Mouse (Mus musculus): Measurements from ENCODE around the gene Mlycd. TPM values are rescaled to one million over a fixed set of nuclear protein-coding genes. Genes with fewer than 3 reads are reported as not detected.
"Not testable (repeated sequence)": the region's sequence is repeated elsewhere in the genome, so short reads cannot be mapped to it uniquely, and the experiment has no call there.

The Mlycd gene
- 48.2 and 55.6 TPM in 2 replicates for polyA plus RNA-seq (2012; rRNA removed)

GRCm38 (mm10) chr8:119394524-119395026 is at the start of gene Mlycd:
Mlycd (plus strand) TSS chr8:119394878.
- peak within 1 kb of the TSS; percentile 82 for H3K27ac ChIP-seq (ENCODE audit: insufficient read depth, low read depth, low read length)
- no peaks in the 10 kb centered on the region for H3K36me3 ChIP-seq (ENCODE audit: control insufficient read depth, insufficient read depth, low read length)
- under 1% methylated on average over 44 of the region's 44 CpGs for WGBS
- TF ChIP-seq CTCF (conservative IDR thresholded peaks at IDR 0.05; ENCODE audit: insufficient read depth, insufficient read length, low read depth, low read length) (no peak), POLR2A (IDR thresholded peaks at IDR 0.05; ENCODE audit: low read depth, low read length) (peak; percentile 79)
- H3K4me3 ChIP-seq (ENCODE audit: insufficient read depth, low read depth, low read length), result peak within 1 kb of the TSS; percentile 92
- peaks cover 25% of the 10 kb centered on the region for H3K4me1 ChIP-seq (ENCODE audit: control insufficient read depth, insufficient read depth, low read length)
- no peaks in the 10 kb centered on the region for H3K27me3 ChIP-seq (replicated peaks; ENCODE audit: control insufficient read depth, insufficient read depth, low read length)
- peak; percentile 97 for DNase-seq

GRCm38 (mm10) chr8:119345029-119345682 is 49.5 kb upstream of the Mlycd start:
- peak overlapping the region; percentile 87 for H3K4me3 ChIP-seq (ENCODE audit: insufficient read depth, low read depth, low read length)
- TF ChIP-seq CTCF (conservative IDR thresholded peaks at IDR 0.05; ENCODE audit: insufficient read depth, insufficient read length, low read depth, low read length) (no peak), POLR2A (IDR thresholded peaks at IDR 0.05; ENCODE audit: low read depth, low read length) (no peak)
- H3K27ac ChIP-seq (ENCODE audit: insufficient read depth, low read depth, low read length), result no peak overlapping the region
- WGBS, result 41% methylated on average over 22 of the region's 22 CpGs
- H3K27me3 ChIP-seq (replicated peaks; ENCODE audit: control insufficient read depth, insufficient read depth, low read length), result no peaks in the 10 kb centered on the region
- no peaks in the 10 kb centered on the region for H3K4me1 ChIP-seq (ENCODE audit: control insufficient read depth, insufficient read depth, low read length)
- no peak for DNase-seq
- no peaks in the 10 kb centered on the region for H3K36me3 ChIP-seq (ENCODE audit: control insufficient read depth, insufficient read depth, low read length)

GRCm38 (mm10) chr8:119345683-119346075 is 49.0 kb upstream of the Mlycd start:
- H3K4me1 ChIP-seq (ENCODE audit: control insufficient read depth, insufficient read depth, low read length), result no peaks in the 10 kb centered on the region
- no peak for DNase-seq
- H3K4me3 ChIP-seq (ENCODE audit: insufficient read depth, low read depth, low read length), result no peak overlapping the region
- H3K27ac ChIP-seq (ENCODE audit: insufficient read depth, low read depth, low read length), result no peak overlapping the region
- WGBS, result 84% methylated on average over 15 of the region's 15 CpGs
- no peaks in the 10 kb centered on the region for H3K36me3 ChIP-seq (ENCODE audit: control insufficient read depth, insufficient read depth, low read length)
- no peak for TF ChIP-seq POLR2A (IDR thresholded peaks at IDR 0.05; ENCODE audit: low read depth, low read length)
- TF ChIP-seq CTCF (conservative IDR thresholded peaks at IDR 0.05; ENCODE audit: insufficient read depth, insufficient read length, low read depth, low read length), result no peak
- no peaks in the 10 kb centered on the region for H3K27me3 ChIP-seq (replicated peaks; ENCODE audit: control insufficient read depth, insufficient read depth, low read length)

- Histone ChIP-seq H3K4me1 (ENCODE audit: control insufficient read depth, insufficient read depth, low read length) (no peaks in the 10 kb centered on the region), H3K4me3 (ENCODE audit: insufficient read depth, low read depth, low read length) (no peak overlapping the region), H3K36me3 (ENCODE audit: control insufficient read depth, insufficient read depth, low read length) (no peaks in the 10 kb centered on the region), H3K27ac (ENCODE audit: insufficient read depth, low read depth, low read length) (no peak overlapping the region), H3K27me3 (replicated peaks; ENCODE audit: control insufficient read depth, insufficient read depth, low read length) (no peaks in the 10 kb centered on the region)
- TF ChIP-seq POLR2A (IDR thresholded peaks at IDR 0.05; ENCODE audit: low read depth, low read length) (no peak), CTCF (conservative IDR thresholded peaks at IDR 0.05; ENCODE audit: insufficient read depth, insufficient read length, low read depth, low read length) (no peak)
- 93% methylated on average over 19 of the region's 19 CpGs for WGBS
- DNase-seq, result no peak
These were observed 43.0 kb upstream of the Mlycd start for GRCm38 (mm10) chr8:119351647-119352046.

GRCm38 (mm10) chr8:119352977-119353658 is 41.6 kb upstream of the Mlycd start:
- DNase-seq, result no peak
- Histone ChIP-seq H3K4me3 (ENCODE audit: insufficient read depth, low read depth, low read length) (no peak overlapping the region), H3K27me3 (replicated peaks; ENCODE audit: control insufficient read depth, insufficient read depth, low read length) (no peaks in the 10 kb centered on the region), H3K36me3 (ENCODE audit: control insufficient read depth, insufficient read depth, low read length) (no peaks in the 10 kb centered on the region), H3K27ac (ENCODE audit: insufficient read depth, low read depth, low read length) (no peak overlapping the region), H3K4me1 (ENCODE audit: control insufficient read depth, insufficient read depth, low read length) (no peaks in the 10 kb centered on the region)
- TF ChIP-seq CTCF (conservative IDR thresholded peaks at IDR 0.05; ENCODE audit: insufficient read depth, insufficient read length, low read depth, low read length) (no peak), POLR2A (IDR thresholded peaks at IDR 0.05; ENCODE audit: low read depth, low read length) (no peak)
- WGBS, result 75% methylated on average over 10 of the region's 10 CpGs

DNA sequence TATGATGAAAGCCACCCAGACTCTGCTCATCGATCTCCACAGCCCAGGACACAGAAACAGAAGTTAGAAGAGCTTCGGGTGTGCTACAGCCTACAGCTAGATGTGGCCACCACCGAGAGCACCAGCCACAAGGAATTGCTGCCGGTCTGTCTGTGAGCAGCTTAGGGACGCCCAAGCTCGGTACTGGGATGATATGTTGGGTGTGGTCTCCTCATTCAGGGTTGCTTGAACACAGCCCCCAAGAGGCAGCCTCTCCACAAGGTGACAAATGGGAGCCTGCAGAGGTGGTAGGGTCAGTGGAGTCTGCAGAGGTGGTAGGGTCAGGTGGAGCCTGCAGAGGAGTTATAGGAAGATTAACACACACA is 41.0 kb upstream of the Mlycd start:
- TF ChIP-seq CTCF (conservative IDR thresholded peaks at IDR 0.05; ENCODE audit: insufficient read depth, insufficient read length, low read depth, low read length) (no peak), POLR2A (IDR thresholded peaks at IDR 0.05; ENCODE audit: low read depth, low read length) (no peak)
- Histone ChIP-seq H3K4me3 (ENCODE audit: insufficient read depth, low read depth, low read length) (no peak overlapping the region), H3K4me1 (ENCODE audit: control insufficient read depth, insufficient read depth, low read length) (no peaks in the 10 kb centered on the region), H3K27me3 (replicated peaks; ENCODE audit: control insufficient read depth, insufficient read depth, low read length) (no peaks in the 10 kb centered on the region), H3K27ac (ENCODE audit: insufficient read depth, low read depth, low read length) (no peak overlapping the region), H3K36me3 (ENCODE audit: control insufficient read depth, insufficient read depth, low read length) (no peaks in the 10 kb centered on the region)
- 84% methylated on average over 6 of the region's 6 CpGs for WGBS
- no peak for DNase-seq

GRCm38 (mm10) chr8:119356631-119357030 is 38.0 kb upstream of the Mlycd start:
- not testable (repeated sequence) for H3K27me3 ChIP-seq (replicated peaks; ENCODE audit: control insufficient read depth, insufficient read depth, low read length); H3K27ac ChIP-seq (ENCODE audit: insufficient read depth, low read depth, low read length); H3K4me3 ChIP-seq (ENCODE audit: insufficient read depth, low read depth, low read length); H3K4me1 ChIP-seq (ENCODE audit: control insufficient read depth, insufficient read depth, low read length); DNase-seq; H3K36me3 ChIP-seq (ENCODE audit: control insufficient read depth, insufficient read depth, low read length)
- 69% methylated on average over 5 of the region's 5 CpGs for WGBS
- TF ChIP-seq CTCF (conservative IDR thresholded peaks at IDR 0.05; ENCODE audit: insufficient read depth, insufficient read length, low read depth, low read length), result peak; percentile 46

All from kidney, adult 2 months (tissue).